13 mouse cellular contexts compared by ENCODE assay signal in the genomic region with DNA sequence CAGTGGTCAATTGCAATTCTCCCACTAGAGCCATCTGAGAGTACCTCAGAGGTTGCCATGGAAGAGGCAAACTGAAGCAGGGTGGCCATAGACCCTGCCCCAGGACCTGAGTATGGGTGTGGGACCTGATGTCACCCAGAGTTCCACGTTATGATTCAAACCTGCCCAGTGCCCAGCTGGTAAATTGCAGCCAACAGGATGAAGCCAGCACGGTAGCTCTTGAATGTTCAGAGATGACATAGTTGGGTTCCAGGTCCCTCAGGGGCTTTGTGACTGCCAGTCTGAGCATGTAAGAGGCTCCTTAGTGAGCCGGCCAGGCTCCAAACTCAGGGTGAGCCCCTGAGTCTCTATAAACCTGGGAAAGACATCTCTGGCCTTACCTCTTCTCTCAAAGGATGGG. TPM values are rescaled to one million over a fixed set of nuclear protein-coding genes. Genes with fewer than 3 reads are reported as not detected.
DNase-seq lines count a peak whose midpoint lies in the region; ATAC-seq and TF ChIP-seq lines count a peak whose summit lies in the region.
"Had no signal": no experiment of that assay in that cellular context is flagged by ENCODE, and none has a peak within 500 bp of the region (broad histone marks: within the 10 kb centered on the region; RNA-seq: fewer than 3 reads in every experiment).

No protein-coding gene starts in this region.

- H3K4me3 ChIP-seq in heart, embryonic 16.5 days (ENCODE audit: low read length): no peak overlapping the region
- H3K4me3 ChIP-seq in stomach, embryonic 16.5 days (replicated peaks; ENCODE audit: low read length): no peak overlapping the region
- no peak overlapping the region for H3K4me3 ChIP-seq in stomach, postnatal 0 days (ENCODE audit: low read depth, low read length)
- H3K4me3 ChIP-seq in limb, embryonic 10.5 days: no peak overlapping the region
- H3K4me3 ChIP-seq: neural tube, embryonic 12.5 days; stomach, embryonic 15.5 days had no signal

- H3K27ac ChIP-seq in heart, embryonic 16.5 days (ENCODE audit: low read length): peak overlapping the region; percentile 83
- H3K27ac ChIP-seq in stomach, embryonic 16.5 days (ENCODE audit: low read length): peak overlapping the region; percentile 15; the same call in 1 of the 2 replicates
- no peak overlapping the region; the same call in none of the 2 replicates for H3K27ac ChIP-seq in stomach, postnatal 0 days (replicated peaks)
- peak overlapping the region; percentile 59; the same call in 1 of the 2 replicates for H3K27ac ChIP-seq in limb, embryonic 10.5 days
- H3K27ac ChIP-seq: neural tube, embryonic 12.5 days had no signal

- H3K4me1 ChIP-seq in heart, embryonic 16.5 days (ENCODE audit: control insufficient read depth, insufficient read depth, low read length): peaks cover 53% of the 10 kb centered on the region
- peaks cover 40% of the 10 kb centered on the region for H3K4me1 ChIP-seq in stomach, embryonic 16.5 days (ENCODE audit: control insufficient read depth, insufficient read depth, low read length)
- peaks cover 18% of the 10 kb centered on the region for H3K4me1 ChIP-seq in stomach, postnatal 0 days (replicated peaks; ENCODE audit: control insufficient read depth, insufficient read depth)
- H3K4me1 ChIP-seq in limb, embryonic 10.5 days: peaks cover 54% of the 10 kb centered on the region

- peak overlapping the region; percentile 4; the same call in 1 of the 2 replicates for H3K9ac ChIP-seq in heart, embryonic 16.5 days (ENCODE audit: low read length)
- peak overlapping the region; percentile 25; the same call in 1 of the 2 replicates for H3K9ac ChIP-seq in stomach, embryonic 16.5 days (ENCODE audit: low read length)
- H3K9ac ChIP-seq in stomach, postnatal 0 days (ENCODE audit: low read length): no peak overlapping the region
- H3K9ac ChIP-seq: neural tube, embryonic 12.5 days; stomach, embryonic 15.5 days had no signal

- H3K9me3 ChIP-seq in heart, embryonic 16.5 days (replicated peaks; ENCODE audit: control insufficient read depth, low read length): no peaks in the 10 kb centered on the region
- H3K9me3 ChIP-seq in stomach, embryonic 16.5 days (replicated peaks; ENCODE audit: control insufficient read depth, low read length): no peaks in the 10 kb centered on the region
- no peaks in the 10 kb centered on the region for H3K9me3 ChIP-seq in stomach, postnatal 0 days (ENCODE audit: control insufficient read depth, low read length)
- H3K9me3 ChIP-seq in limb, embryonic 10.5 days (replicated peaks): no peaks in the 10 kb centered on the region
- H3K9me3 ChIP-seq: neural tube, embryonic 12.5 days; stomach, embryonic 15.5 days had no signal

- TF ChIP-seq CTCF in stomach, postnatal 0 days (IDR thresholded peaks at IDR 0.05; ENCODE audit: low read depth): no peak

- no peaks in the 10 kb centered on the region for H3K36me3 ChIP-seq in heart, embryonic 16.5 days (ENCODE audit: control insufficient read depth, insufficient read depth)
- H3K36me3 ChIP-seq in stomach, embryonic 16.5 days (ENCODE audit: control insufficient read depth, insufficient read depth, low read length): no peaks in the 10 kb centered on the region
- H3K36me3 ChIP-seq in stomach, postnatal 0 days (ENCODE audit: control insufficient read depth, insufficient read depth, low read length): no peaks in the 10 kb centered on the region
- H3K36me3 ChIP-seq in limb, embryonic 10.5 days: peaks cover 7% of the 10 kb centered on the region; the same call in 1 of the 2 replicates
- H3K36me3 ChIP-seq: neural tube, embryonic 12.5 days; stomach, embryonic 15.5 days had no signal

- peak overlapping the region; percentile 4; the same call in 1 of the 2 replicates for H3K4me2 ChIP-seq in heart, embryonic 16.5 days (ENCODE audit: low read depth, low read length)
- H3K4me2 ChIP-seq in stomach, embryonic 16.5 days (ENCODE audit: low read depth, low read length): no peak overlapping the region
- no peak overlapping the region for H3K4me2 ChIP-seq in stomach, postnatal 0 days (replicated peaks; ENCODE audit: low read depth)
- H3K4me2 ChIP-seq: midbrain, embryonic 11.5 days; neural tube, embryonic 12.5 days; stomach, embryonic 15.5 days had no signal

- no peaks in the 10 kb centered on the region for H3K27me3 ChIP-seq in heart, embryonic 16.5 days (ENCODE audit: control insufficient read depth, insufficient read depth, low read length)
- no peaks in the 10 kb centered on the region for H3K27me3 ChIP-seq in stomach, embryonic 16.5 days (ENCODE audit: control insufficient read depth, insufficient read depth, low read length)
- no peaks in the 10 kb centered on the region for H3K27me3 ChIP-seq in stomach, postnatal 0 days (ENCODE audit: control insufficient read depth, insufficient read depth, low read length)
- no peaks in the 10 kb centered on the region for H3K27me3 ChIP-seq in limb, embryonic 10.5 days (ENCODE audit: low read depth, poor library complexity, severe bottlenecking)
- H3K27me3 ChIP-seq: neural tube, embryonic 12.5 days; stomach, embryonic 15.5 days had no signal

- DNase-seq in heart, adult 8-10 months (ENCODE audit: low spot score): no peak
- no peak for DNase-seq in stomach, postnatal 0 days (ENCODE audit: low spot score)
- no peak for DNase-seq in limb, embryonic 10.5 days (ENCODE audit: low spot score)
- no peak for DNase-seq in layer of hippocampus, adult 9-10 months (ENCODE audit: low spot score)
- DNase-seq: cerebellum, adult 8-10 months; gastrocnemius, postnatal 10 days had no signal

- 31% methylated on average over 3 of the region's 3 CpGs for WGBS in heart, embryonic 16.5 days
- 49% methylated on average over 3 of the region's 3 CpGs for WGBS in stomach, embryonic 16.5 days
- WGBS in stomach, postnatal 0 days: 45% methylated on average over 3 of the region's 3 CpGs
- 77% methylated on average over 3 of the region's 3 CpGs for WGBS in limb, embryonic 10.5 days

- no peak for TF ChIP-seq EP300 in stomach, postnatal 0 days (optimal IDR thresholded peaks at IDR 0.05)

- ATAC-seq in heart, embryonic 16.5 days (replicated peaks; ENCODE audit: extremely low read depth, insufficient read depth, low FRiP score): no peak
- no peak for ATAC-seq in stomach, embryonic 16.5 days (ENCODE audit: insufficient read depth, low FRiP score)
- ATAC-seq in stomach, postnatal 0 days (ENCODE audit: low FRiP score, low TSS enrichment): no peak
- ATAC-seq in megakaryocyte-erythroid progenitor cell, adult 5-6 weeks (replicated peaks; ENCODE audit: low FRiP score, low TSS enrichment, poor library complexity, severe bottlenecking): no peak
- ATAC-seq: inflammation-experienced regulatory T-cells, adult 6 months had no signal

RNA-seq across cellular contexts. Expression of gene Piezo1, which starts 25.0 kb away (rescaled TPM):
- 13.5 and 15.3 TPM in 2 replicates for polyA plus RNA-seq in heart, embryonic 16.5 days (2015; fragmentation: Nextera tagmentation; extraction: Ambion mirVana)
- total RNA-seq in heart, adult 8-10 months (2022): 10 to 100 TPM; 13.2 to 17.4 (median 13.7) TPM
- polyA plus RNA-seq in stomach, embryonic 16.5 days (2015; fragmentation: Nextera tagmentation; extraction: Ambion mirVana): 13.5 and 18.9 TPM in 2 replicates
- 7.0 and 8.2 TPM in 2 replicates for polyA plus RNA-seq in stomach, postnatal 0 days (2015; fragmentation: Nextera tagmentation; extraction: Ambion mirVana)
- polyA plus RNA-seq in limb, embryonic 10.5 days (2016; fragmentation: Nextera tagmentation; extraction: Ambion mirVana): 10.7 and 11.8 TPM in 2 replicates
- total RNA-seq in megakaryocyte-erythroid progenitor cell, adult 5-6 weeks (2014; fragmentation: Nextera tagmentation): 84.0 and 93.5 TPM in 2 replicates
- 31.1 and 31.5 TPM in 2 replicates for total RNA-seq in megakaryocyte-erythroid progenitor cell, adult 5-6 weeks (2017)

RNA-seq across cellular contexts. Expression of gene Cdt1, which starts 41.7 kb away (rescaled TPM):
- 27.9 and 29.0 TPM in 2 replicates for polyA plus RNA-seq in heart, embryonic 16.5 days (2015; fragmentation: Nextera tagmentation; extraction: Ambion mirVana)
- total RNA-seq in heart, adult 8-10 months (2022): 1 to 10 TPM; 1.9 to 2.4 (median 2.2) TPM
- polyA plus RNA-seq in stomach, embryonic 16.5 days (2015; fragmentation: Nextera tagmentation; extraction: Ambion mirVana): 28.4 and 28.5 TPM in 2 replicates
- polyA plus RNA-seq in stomach, postnatal 0 days (2015; fragmentation: Nextera tagmentation; extraction: Ambion mirVana): 11.8 TPM in 2 replicates
- polyA plus RNA-seq in limb, embryonic 10.5 days (2016; fragmentation: Nextera tagmentation; extraction: Ambion mirVana): 68.9 and 75.6 TPM in 2 replicates
- total RNA-seq in megakaryocyte-erythroid progenitor cell, adult 5-6 weeks (2014; fragmentation: Nextera tagmentation): 133 and 150 TPM in 2 replicates
- 34.5 and 70.6 TPM in 2 replicates for total RNA-seq in megakaryocyte-erythroid progenitor cell, adult 5-6 weeks (2017)

RNA-seq across cellular contexts. Expression of gene Ctu2, which starts 50.1 kb away (rescaled TPM):
- polyA plus RNA-seq in heart, embryonic 16.5 days (2015; fragmentation: Nextera tagmentation; extraction: Ambion mirVana): 25.2 and 27.8 TPM in 2 replicates
- 10 to 100 TPM in 1 of 4 experiments, 1 to 10 TPM in 3; 5.0 to 12.4 (median 7.7) TPM for total RNA-seq in heart, adult 8-10 months (2022)
- polyA plus RNA-seq in stomach, embryonic 16.5 days (2015; fragmentation: Nextera tagmentation; extraction: Ambion mirVana): 39.8 TPM in 2 replicates
- 33.1 and 34.5 TPM in 2 replicates for polyA plus RNA-seq in stomach, postnatal 0 days (2015; fragmentation: Nextera tagmentation; extraction: Ambion mirVana)
- polyA plus RNA-seq in limb, embryonic 10.5 days (2016; fragmentation: Nextera tagmentation; extraction: Ambion mirVana): 80.3 and 81.8 TPM in 2 replicates
- total RNA-seq in megakaryocyte-erythroid progenitor cell, adult 5-6 weeks (2014; fragmentation: Nextera tagmentation): 16.4 and 31.6 TPM in 2 replicates
- total RNA-seq in megakaryocyte-erythroid progenitor cell, adult 5-6 weeks (2017): 14.8 and 15.7 TPM in 2 replicates

RNA-seq across cellular contexts. Expression of gene Rnf166, which starts 50.2 kb away (rescaled TPM):
- 42.1 and 48.6 TPM in 2 replicates for polyA plus RNA-seq in heart, embryonic 16.5 days (2015; fragmentation: Nextera tagmentation; extraction: Ambion mirVana)
- total RNA-seq in heart, adult 8-10 months (2022): 10 to 100 TPM; 38.4 to 68.1 (median 57.1) TPM
- 31.3 and 36.4 TPM in 2 replicates for polyA plus RNA-seq in stomach, embryonic 16.5 days (2015; fragmentation: Nextera tagmentation; extraction: Ambion mirVana)
- 31.2 and 32.2 TPM in 2 replicates for polyA plus RNA-seq in stomach, postnatal 0 days (2015; fragmentation: Nextera tagmentation; extraction: Ambion mirVana)
- 33.1 and 41.4 TPM in 2 replicates for polyA plus RNA-seq in limb, embryonic 10.5 days (2016; fragmentation: Nextera tagmentation; extraction: Ambion mirVana)
- total RNA-seq in megakaryocyte-erythroid progenitor cell, adult 5-6 weeks (2014; fragmentation: Nextera tagmentation): 33.2 and 37.2 TPM in 2 replicates
- 23.7 and 40.2 TPM in 2 replicates for total RNA-seq in megakaryocyte-erythroid progenitor cell, adult 5-6 weeks (2017)

RNA-seq across cellular contexts. Expression of gene Aprt, which starts 50.6 kb away (rescaled TPM):
- 159 and 204 TPM in 2 replicates for polyA plus RNA-seq in heart, embryonic 16.5 days (2015; fragmentation: Nextera tagmentation; extraction: Ambion mirVana)
- total RNA-seq in heart, adult 8-10 months (2022): 10 to 100 TPM; 39.5 to 50.6 (median 44.3) TPM
- polyA plus RNA-seq in stomach, embryonic 16.5 days (2015; fragmentation: Nextera tagmentation; extraction: Ambion mirVana): 335 and 345 TPM in 2 replicates
- 311 and 314 TPM in 2 replicates for polyA plus RNA-seq in stomach, postnatal 0 days (2015; fragmentation: Nextera tagmentation; extraction: Ambion mirVana)
- 285 and 308 TPM in 2 replicates for polyA plus RNA-seq in limb, embryonic 10.5 days (2016; fragmentation: Nextera tagmentation; extraction: Ambion mirVana)
- 228 and 254 TPM in 2 replicates for total RNA-seq in megakaryocyte-erythroid progenitor cell, adult 5-6 weeks (2014; fragmentation: Nextera tagmentation)
- 55.1 and 106 TPM in 2 replicates for total RNA-seq in megakaryocyte-erythroid progenitor cell, adult 5-6 weeks (2017)
